Mouse (Mus musculus): ENCODE results near the gene Gcgr.

DNA sequence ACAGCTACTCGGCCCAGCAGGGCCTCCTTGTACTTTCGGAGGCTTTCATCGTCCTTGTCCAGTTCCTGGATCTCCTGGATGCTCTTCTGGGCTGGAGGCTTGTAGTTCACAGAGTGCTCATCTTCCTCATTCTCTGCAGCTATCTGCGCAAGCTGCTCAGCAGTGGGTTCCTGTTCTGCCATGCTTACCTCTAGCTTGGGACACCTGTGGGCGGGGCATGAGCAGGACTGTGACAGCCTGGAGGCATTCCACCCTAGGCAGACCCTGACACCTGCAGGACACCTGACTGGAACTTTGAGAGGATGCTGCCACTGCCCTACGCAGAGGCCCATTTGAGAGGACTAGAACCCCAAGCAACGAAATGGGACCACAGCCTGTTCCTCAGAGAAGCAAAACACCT, 49.7 kb downstream of the Gcgr start:
- no peak for TF ChIP-seq EP300 (optimal IDR thresholded peaks at IDR 0.05)
- TF ChIP-seq CTCF (IDR thresholded peaks at IDR 0.05; ENCODE audit: low read depth), result no peak
